Mouse (Mus musculus) cerebellum, postnatal 25 days (tissue): Measurements from ENCODE around the gene Tmprss6.
A peak's percentile ranks its signal among the peaks of the same experiment; 100 is the strongest.

Experiments
- DNase-seq, 2 experiments: peaks; one replicate each; pipeline ENCODE4 v3.0.0; 2021; ENCODE audit warnings: mixed read lengths in 2 of 2

The Tmprss6 gene

DNA sequence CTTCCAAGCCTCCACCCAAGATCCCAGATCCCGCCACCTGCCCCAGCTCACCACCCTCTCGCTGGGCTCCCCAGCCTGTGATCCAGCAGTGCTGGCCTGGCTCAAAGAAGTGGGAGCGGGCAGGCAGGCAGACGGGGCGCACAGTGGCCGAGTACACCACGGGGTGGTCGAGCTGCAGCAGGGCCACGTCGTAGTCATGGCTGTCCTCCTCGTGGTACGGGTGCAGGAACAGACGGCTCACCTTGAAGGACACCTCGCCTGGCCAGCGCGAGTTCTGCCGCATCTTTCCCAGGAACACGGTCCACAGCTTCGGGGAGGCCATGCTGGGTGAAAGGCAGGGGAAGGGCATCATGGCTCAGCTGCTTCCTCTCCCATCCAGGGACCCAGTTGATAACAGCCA, 26.2 kb downstream of the Tmprss6 start:
- no peak for DNase-seq

DNA sequence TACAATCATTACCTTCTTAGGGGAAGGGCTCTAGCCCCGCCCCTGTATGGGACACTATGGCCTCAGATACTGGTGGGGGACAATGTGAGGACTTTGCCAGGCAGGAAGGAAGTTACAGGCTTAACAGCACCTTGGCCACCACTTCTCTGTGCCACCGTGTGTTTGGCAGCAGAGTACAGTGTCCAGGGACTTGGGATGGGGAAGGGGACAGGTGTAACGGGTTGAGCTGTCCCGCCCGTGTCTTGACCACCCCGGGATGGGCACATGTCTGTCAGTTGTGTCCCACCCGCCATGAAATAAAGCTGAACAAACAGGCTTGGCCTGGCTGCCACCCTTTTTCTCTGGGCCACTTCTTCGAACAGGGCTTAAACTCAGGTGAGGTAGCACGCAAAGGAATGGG, 29.5 kb downstream of the Tmprss6 start:
- DNase-seq = no peak

DNA sequence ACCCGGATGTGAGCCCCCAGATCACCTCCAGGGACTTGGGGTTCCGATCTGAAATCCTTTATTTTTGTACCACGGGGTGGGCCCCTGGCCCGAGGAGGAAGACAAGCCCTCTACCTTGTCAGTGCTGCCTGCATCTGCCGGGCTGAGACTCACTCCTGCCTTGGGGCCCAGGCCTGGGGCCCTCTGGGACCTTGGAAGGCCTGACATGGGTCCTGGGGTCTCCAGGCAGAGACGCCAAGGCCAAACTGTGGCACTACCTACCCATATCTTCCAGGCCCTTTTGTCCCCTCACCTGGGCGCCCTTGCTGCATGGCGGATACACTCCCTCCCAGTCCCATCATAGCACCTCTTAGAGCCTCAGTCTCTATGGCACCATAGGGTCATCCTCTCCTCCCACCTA, 29.9 kb downstream of the Tmprss6 start:
- no peak for DNase-seq

DNA sequence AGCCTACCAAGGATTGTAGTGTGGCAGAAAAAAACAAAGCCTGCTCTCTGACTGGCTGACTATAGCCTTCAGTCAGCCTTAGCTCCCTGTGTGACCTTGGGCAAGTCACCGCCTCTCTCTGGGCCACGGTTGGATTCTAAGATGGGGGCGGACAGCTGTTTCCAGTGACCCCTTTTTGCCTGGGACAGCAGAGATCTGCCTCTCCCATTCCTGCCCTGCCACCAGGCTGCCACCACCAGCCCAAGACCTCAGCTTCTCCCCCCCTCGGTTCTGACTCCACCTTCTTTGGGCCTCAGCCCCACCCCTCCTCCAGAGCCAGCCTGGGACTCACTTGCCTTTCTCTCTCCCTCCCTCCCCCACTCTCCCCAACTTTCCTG, 30.4 kb downstream of the Tmprss6 start:
- no peak for DNase-seq

DNA sequence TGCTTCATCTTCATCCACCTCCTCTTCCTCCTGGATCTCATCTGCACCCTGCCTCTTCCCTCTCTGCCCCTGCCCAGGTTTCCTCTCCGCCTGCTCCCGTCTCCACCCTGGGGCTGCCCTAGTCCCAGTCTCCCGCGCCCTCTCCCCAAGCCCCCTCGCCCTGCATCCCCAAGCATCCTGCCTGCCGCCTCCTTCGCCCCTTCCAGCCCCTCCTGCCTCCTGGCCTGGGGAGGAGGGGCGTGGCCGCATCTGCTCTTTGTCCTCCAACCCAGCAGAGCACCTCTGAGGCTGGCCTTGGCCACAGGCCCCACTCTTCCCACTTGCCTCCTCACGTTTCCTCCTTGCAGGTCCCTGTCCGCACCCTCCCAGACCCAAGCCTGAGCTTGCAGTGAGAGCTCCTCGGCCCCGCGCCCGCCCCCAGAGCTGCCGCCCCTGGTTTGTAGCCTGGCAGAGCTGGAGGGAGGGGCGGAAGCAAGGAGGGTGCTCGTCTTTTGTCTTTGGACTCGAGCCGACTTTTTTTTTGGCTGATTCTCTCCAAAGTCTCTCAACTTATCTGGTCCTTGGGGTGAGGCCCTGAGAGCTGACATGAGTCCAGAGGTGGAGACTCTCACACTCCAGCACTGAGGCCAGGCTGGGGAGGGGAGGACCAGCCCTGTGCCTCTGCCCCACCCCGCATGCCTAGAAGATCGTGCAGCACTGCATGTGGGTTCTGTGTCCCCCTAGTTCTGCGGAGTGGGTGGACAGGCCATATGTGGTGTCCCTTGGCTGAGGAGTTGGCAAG, 31.0 kb downstream of the Tmprss6 start:
- peak; percentile 55 to 67 for DNase-seq

DNA sequence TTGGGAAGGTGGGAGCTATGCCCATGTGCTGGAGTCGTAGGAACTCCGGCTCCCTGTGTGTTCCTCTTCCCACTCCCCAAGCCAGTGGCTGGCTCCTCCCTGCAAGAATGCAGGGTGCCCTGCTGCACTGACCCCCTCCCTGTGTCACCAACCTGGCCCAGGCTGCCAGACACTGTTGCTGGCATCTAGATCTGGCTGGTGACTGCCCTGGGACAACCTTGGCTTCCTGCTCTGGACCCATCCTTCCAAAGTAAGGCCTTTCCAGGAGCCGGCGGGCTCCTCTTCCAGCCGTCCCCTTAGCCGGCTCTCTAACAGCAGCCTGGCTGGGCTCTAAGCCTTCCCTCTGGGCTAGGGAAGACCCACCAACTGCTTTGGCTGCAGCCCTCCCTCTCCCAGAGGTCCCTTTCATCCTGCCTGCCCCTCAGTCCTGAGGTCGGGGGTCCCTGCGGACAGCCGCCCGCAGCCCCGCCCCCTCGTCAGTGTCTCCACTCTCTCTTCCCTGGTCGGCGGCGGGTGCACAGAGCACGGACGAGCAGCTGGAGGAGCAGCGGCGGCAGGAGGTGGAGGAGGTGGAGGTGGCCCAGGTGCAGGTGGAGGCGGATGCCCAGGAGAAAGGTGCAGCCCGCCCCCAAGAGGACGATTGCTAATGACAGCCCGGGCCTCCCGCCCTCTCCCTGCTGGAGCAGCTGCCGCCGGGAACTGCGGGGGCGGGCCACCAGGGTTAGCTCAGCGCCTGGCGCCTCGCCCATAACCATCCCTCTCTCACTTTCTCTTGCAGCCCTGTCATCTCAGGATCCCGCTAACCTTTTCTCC, 31.8 kb downstream of the Tmprss6 start:
- DNase-seq = peak; percentile 95 to 96

DNA sequence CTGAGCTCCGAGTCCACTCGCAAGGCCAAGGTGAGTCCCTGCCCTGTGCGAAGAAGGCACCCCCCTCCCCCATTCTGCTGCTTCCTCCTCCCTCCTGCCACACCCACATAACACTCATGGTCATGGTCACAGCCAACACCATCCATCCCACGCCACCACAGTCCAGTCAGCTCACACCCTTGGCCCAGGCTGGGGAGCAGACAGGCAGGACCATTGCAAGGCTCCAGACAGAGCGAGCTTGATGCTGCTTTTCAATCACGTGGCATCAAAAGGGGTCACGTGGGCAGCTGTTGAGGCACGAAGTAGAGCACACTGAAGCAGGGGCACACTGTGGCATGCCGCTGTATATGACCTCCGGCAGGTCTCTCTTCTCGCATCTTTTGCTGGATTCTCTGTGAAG, 32.8 kb downstream of the Tmprss6 start:
- DNase-seq = peak in 1 of 2 experiments; percentile 33

DNA sequence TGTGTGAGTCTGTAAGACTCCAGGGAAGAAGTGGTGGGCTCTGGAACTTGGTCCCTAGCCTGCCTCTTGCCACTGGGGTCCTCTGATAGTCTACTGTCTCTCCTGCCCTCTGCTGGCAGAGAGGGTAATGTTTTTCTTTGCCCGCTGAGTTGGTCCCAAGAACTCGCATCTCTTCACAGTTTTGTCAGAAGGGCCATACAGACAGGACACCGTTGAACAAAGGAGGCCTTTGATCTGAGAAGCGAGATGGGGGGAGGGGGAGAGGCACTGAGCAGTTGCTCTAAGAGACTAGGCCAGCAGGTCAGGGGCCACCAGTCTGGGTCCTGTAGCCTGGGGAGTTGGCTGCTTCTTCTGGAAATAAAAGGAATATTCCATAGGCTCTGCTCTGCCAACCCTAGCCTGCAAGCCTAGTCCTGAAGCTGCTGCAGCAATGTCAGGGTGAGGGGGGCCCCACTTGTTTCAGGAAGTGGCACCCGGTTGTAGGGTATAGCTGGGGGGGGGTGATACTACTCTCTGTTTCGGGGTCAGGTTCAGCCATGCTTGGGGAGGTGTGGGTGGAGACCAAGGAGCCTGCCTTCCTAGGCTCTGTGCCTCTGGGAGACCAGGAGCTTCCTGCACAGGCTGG, 33.4 kb downstream of the Tmprss6 start:
- DNase-seq = peak; percentile 51 to 60

DNA sequence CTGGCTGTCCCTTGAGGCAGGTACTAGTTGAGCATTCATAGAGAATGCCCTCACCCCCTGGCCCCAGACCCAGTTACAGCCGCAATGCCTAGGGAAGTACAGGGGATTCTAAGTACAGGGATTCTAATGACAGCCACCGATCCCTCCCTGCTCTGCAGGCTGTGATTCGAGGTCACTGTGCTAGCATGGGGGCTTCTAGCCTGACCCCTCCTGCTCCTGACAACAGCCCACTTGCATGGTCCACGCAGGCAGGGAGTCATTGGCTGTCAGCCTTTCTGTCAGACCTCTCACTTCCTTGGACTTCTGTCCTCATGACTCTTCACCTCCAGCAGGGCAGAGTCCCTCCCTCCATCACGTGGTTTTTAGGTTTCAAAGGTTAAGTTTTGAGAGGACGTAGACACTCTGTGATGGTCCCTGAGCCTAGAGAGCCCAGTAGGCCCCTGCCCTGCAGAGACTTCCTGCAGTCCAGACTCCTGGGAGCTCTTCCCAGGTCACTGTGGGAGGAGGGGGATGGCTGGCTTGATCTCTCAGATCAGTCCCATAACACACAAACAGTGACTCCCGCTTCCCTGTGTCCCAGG, 36.8 kb downstream of the Tmprss6 start:
- no peak for DNase-seq

DNA sequence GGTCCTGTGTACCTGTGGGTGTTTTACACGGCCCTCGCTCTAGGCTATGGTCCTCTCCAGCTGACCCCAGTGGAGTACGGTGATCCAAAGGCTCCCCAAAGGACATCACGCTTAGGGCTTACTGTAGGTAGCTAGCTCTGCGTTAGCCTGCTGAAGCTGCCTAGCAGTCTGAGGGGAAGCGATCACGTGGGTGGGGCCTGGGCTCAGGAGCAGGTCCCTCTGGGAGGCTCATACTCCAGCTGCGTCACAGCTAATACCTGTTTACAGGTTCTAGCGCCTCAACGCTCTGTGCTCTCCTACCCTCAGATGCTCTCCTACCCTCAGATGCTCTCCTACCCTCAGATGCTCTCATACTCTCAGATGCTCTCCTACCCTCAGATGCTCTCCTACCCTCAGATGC, 37.6 kb downstream of the Tmprss6 start:
- DNase-seq = peak in 1 of 2 experiments; percentile 9

DNA sequence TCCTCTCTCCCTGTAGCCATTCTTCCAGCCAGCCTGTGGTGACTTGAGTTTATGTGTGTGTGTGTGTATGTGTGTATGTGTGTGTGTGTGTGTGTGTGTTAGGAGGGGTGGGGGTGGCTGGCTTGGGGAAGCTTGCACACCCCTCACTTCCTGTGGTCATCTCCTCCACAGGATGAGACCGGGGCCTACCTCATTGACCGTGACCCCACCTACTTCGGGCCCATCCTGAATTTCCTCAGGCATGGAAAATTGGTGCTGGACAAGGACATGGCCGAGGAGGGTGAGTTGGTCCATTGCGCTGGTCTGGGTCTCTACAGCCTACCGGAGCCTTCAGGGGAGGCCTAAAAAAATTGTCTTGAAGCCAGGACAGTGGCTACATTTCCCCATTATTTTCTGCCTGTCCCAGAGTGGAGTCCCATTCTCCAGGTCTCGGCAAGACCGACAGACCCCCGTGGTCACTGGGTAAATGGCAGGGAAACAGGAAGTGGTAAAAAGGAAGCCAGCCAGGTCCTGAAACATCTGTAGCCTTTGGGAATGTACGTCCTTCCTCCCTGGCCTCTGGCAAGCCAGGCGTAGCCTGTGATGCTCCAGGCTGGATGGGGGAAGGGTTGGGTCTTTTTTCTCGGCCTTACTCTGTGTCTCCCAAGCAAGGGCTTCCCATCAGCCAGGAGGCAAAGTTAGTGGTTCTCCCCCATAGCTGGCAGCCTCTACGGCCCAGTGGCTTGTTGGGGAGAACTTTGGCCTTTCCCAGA, 38.4 kb downstream of the Tmprss6 start:
- peak; percentile 8 to 11 for DNase-seq

DNA sequence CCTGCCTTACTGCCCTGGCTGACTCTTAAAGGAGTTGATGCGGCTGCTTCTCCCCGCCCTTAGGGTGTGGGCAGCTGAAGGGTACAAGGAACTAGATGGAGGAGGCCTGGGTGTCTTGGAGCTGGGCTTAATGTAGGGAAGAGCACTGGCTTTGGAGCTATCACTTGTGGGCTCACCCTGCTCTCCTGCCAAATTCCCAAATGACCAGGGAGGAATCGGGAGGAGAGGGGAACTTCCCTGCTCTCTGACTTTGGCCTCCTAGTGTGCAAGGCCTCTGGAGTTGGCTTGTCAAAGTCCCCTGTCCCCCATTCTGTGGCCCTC, 39.3 kb downstream of the Tmprss6 start:
- DNase-seq = no peak

DNA sequence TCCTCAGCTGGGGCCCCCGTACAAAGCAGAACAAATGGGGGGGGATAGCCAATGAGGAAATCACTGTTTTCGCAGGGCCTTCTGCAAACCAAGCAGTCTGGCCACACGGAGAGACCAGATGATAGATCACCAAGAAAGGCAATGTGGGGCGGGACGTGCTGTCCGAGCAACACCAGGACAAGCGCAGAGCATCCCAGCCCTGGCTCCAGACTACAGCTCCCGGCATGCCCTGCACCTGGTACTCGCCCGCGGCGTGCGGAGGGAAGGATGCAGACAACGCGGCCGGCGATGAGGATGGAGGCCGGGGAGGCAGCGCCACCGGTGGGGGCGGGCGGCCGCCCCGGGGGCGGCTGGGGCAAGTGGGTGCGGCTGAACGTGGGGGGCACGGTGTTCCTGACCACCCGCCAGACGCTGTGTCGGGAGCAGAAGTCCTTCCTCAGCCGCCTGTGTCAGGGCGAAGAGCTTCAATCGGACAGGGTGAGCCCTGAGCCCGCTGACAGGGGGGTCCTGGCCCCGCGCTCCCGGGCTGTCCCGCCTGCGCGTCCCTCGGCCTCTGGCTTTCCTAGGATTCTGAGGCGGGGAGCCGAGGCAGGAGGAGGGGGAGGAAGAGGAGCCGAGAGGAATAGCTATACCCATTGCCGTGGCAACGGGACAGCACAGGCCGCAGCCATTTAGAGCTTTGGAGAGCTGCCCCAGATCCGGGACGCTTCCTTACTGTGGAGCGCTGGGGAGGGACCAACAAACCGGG, 39.9 kb downstream of the Tmprss6 start, which contains the start of gene Kctd17:
Gene Kctd17 (plus strand): TSS at position 174 of the 748 bp plus-strand sequence.
- peak; percentile 89 to 93 for DNase-seq

DNA sequence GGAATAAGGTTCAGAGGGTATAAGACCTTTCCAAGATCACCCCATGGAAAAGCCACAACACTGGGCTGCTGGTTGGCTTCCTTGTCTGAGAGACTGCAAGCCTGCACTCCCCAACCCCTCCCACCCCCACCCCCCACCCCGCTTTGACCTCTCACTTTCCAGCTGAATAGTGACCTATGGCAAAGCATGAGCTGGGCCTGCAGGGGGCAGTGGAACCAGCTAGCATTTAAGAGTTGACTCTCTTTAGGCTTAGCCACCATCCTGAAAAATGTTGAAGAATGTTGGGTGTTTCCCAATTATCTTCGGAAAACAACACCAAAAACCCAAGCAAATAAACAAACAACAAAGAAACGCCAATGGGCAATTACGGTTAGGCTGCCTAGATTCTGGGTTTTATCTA, 43.2 kb downstream of the Tmprss6 start:
- no peak for DNase-seq

DNA sequence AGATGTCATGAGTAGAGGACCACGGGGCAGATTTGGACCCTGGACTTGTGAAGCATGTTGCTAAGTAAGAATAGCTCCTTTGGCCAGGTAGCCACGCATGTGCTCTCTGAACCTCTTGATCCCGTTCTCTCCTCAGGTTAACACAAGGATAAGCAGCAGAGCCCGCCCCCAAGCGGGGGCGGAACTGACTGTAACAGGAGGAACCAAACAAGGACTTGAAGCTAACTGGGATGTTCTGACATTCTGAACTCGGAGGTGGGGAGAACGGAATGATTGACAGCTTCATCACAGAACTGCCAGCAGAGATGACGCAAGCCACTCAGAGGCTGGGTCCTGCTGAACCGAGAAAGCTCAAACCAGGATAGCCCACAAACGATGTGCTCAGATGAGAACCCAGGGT, 43.9 kb downstream of the Tmprss6 start:
- DNase-seq = no peak

DNA sequence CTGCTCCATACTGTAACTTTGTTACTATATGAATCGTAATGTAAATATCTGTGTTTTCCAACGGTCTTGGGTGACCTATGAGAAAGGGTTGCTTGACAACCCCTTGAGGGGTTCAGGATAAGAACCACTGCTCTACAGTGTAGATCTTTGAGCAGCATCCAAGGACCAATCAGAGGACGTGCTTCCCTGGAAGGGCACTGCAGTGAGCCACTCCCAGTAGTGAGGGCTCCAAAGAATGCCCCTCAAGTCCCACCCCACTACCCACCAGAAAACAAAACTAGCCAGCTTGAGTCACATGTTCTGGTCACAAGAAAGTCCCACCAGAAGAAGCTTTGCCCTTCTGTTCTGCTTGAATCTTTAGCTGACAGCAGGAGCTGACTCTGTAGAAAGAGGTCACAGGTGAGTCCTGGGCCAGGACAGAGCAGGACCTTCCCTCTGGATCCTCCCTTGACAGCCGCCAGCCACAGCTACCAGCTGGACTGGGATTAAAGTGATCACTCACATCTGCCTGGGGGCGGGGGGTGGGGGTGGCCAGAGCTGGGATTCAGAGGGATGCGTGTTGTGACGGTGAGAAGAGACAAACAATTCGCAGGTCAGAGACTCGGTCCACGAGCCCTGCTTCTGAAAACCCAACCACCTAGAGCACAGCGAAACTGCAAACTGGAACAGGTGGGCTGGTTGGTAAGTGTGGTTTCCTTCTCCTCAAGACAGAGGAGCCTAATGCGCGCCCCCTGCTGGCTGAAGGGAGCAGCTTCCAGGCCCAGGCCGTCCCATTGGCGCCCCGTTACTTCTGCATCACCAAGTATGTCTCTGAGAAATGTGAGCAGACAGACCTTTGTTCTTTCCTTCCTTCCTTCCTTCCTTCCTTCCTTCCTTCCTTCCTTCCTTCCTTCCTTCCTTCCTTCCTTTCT, 46.1 kb downstream of the Tmprss6 start:
- peak; percentile 83 to 93 for DNase-seq

DNA sequence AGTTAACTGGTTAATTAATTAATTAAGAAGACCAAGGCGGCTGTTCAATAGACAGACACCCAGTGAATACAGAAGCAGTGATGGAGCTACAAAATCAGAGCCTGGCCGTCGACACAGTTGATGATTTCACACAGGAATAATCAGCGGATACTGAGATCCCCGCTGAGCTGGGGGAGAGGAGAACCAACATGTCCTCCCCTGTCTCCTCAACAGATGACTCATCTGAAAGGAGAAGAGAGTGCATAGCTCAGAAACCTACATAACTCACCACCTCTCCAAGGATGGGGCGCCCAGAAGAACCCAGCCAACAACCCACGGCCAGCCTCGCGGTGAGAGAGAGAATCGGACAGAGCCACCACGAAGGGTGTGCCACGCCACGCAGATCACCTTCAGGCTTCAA, 48.0 kb downstream of the Tmprss6 start:
- no peak for DNase-seq

DNA sequence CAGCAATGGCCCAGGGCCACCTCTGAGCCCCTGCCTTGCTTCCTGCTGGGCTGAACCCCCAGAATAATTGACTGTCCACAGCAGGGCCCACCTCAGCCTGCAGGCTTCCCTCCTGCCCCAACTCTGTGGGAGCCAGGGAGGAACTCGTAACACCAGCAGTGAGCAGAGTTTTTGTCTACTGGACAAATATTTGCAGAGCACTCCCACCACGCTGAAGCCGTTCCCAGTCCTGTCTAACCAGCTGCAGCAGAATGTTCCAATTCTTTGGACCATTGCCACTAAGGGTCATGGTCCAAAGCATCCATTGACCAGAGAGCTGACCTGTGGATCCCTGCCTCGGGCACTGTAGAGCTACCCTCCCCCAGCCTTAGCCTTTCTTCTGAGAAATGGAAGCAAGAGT, 51.5 kb downstream of the Tmprss6 start:
- DNase-seq = no peak

DNA sequence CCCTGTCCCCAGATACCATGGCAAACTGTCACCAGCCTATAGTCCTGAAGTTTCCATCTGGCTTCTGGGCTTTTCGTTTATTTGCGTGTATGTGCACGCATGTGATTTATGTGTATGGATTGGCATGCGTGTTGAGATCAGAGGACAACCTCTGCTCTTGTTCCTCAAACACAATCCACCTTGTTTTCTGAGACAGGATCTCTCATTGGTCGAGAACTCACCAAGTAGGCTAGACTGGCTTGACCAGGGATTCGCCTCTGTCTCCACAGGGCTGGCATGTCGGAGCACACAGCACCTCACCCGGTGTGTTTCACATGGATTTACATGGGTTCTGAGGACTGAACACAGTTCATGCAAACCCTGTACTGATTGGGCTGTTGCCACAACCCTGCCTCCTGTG, 54.3 kb downstream of the Tmprss6 start:
- DNase-seq = no peak

DNA sequence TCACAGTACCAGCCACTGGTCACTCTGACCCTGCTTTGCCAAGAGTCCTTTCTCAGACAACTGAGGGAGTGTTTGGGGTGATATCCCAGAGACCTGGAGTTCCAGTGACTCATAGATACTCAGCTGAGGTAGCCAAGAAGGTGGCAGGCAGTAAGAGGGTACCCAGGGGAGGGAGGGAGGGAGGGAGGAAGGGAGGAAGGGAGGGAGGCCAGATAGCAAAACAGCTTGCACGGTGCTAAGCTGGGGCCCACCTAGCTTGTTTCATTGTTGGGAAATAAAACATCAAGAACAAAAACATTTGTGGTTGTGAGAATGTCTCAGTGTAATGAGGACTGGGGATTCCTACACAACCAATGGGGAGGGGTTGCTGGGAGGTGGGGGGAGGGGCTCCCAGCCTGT, 54.7 kb downstream of the Tmprss6 start:
- no peak for DNase-seq
